Mouse (Mus musculus) layer of hippocampus, adult 6 months (tissue): ENCODE results near the gene Atxn7l2. TPM values are rescaled to one million over a fixed set of nuclear protein-coding genes. Genes with fewer than 3 reads are reported as not detected.

ENCODE experiments used
- long read RNA-seq, 2 experiments: library from polyadenylated mRNA; unstranded; transcript quantifications; one replicate each; pipeline ENCODE4 v2.0.0; 2019 to 2020
- polyA plus RNA-seq: library from polyadenylated mRNA; unstranded; fragments of <200 nt; fragmentation: Nextera tagmentation; gene quantifications from 2 replicates; pipeline ENCODE4 v1.2.3, GENCODE M21; 2021

Atxn7l2 gene
- 3.5 and 4.9 TPM in 2 replicates for polyA plus RNA-seq
- long read RNA-seq, experiment 1, transcript Atxn7l2-203 (11 exons, 2,387 nt) = major isoform, 8 of 13 reads
- long read RNA-seq, experiment 1, partial matches to known transcripts = 1 of 13 reads
- long read RNA-seq, experiment 1, other reads (novel, unspliced or antisense) = 2 of 13 reads
- long read RNA-seq, experiment 2, transcript Atxn7l2-202 (11 exons, 2,321 nt) = minor isoform, 6 of 62 reads
- long read RNA-seq, experiment 2, transcript Atxn7l2-203 (11 exons, 2,387 nt) = major isoform, 38 of 62 reads
- long read RNA-seq, experiment 2, partial matches to known transcripts = 2 of 62 reads
- long read RNA-seq, experiment 2, other reads (novel, unspliced or antisense) = 14 of 62 reads

GRCm38 (mm10) chr3:108210771-108211139, at the start of gene Atxn7l2:
Gene Atxn7l2 (minus strand): TSS chr3:108210934.

GRCm38 (mm10) chr3:108256719-108257637, 46.2 kb upstream of the Atxn7l2 start, which contains the start of gene Psma5:
Gene Psma5 (plus strand): TSS chr3:108256926.

GRCm38 (mm10) chr3:108226558-108227350, 16.0 kb upstream of the Atxn7l2 start, which contains the start of gene Sypl2:
Gene Sypl2 (minus strand): TSS chr3:108226648.

GRCm38 (mm10) chr3:108200329-108201323, 10.1 kb downstream of the Atxn7l2 start, which contains the start of gene Cyb561d1:
Gene Cyb561d1 (minus strand): TSS chr3:108201212.

GRCm38 (mm10) chr3:108186098-108187047, 24.4 kb downstream of the Atxn7l2 start, which contains the start of gene Amigo1:
Gene Amigo1 (plus strand): TSS chr3:108186335.

GRCm38 (mm10) chr3:108154656-108155055, 56.1 kb downstream of the Atxn7l2 start, which contains the start of gene Gpr61:
Gene Gpr61 (minus strand): TSS chr3:108154882.

Other genes with a start within 250 kb of the Atxn7l2 start
- not detected in 2 replicates for gene Gstm3, start 241.7 kb downstream of the Atxn7l2 start, polyA plus RNA-seq
- gene Gstm2, start 224.5 kb downstream of the Atxn7l2 start, polyA plus RNA-seq = 4.2 and 7.1 TPM in 2 replicates
- gene Gstm1, start 193.0 kb downstream of the Atxn7l2 start, polyA plus RNA-seq = 598 and 660 TPM in 2 replicates
- gene Gstm4, start 166.0 kb downstream of the Atxn7l2 start, polyA plus RNA-seq = 20.5 and 22.6 TPM in 2 replicates
- 25.0 and 27.7 TPM in 2 replicates for gene Ampd2, start 124.3 kb downstream of the Atxn7l2 start, polyA plus RNA-seq
- 0.13 and 0.55 TPM in 2 replicates for gene Gnat2, start 118.1 kb downstream of the Atxn7l2 start, polyA plus RNA-seq
- gene Gnai3, start 64.8 kb downstream of the Atxn7l2 start, polyA plus RNA-seq = 21.7 and 24.5 TPM in 2 replicates
- gene Gpr61, start 56.1 kb downstream of the Atxn7l2 start, polyA plus RNA-seq = 4.4 TPM in 2 replicates
- 5.2 and 5.3 TPM in 2 replicates for gene Amigo1, start 24.6 kb downstream of the Atxn7l2 start, polyA plus RNA-seq
- gene Cyb561d1, start 9.7 kb downstream of the Atxn7l2 start, polyA plus RNA-seq = 4.8 and 5.3 TPM in 2 replicates
- gene Sypl2, start 15.7 kb upstream of the Atxn7l2 start, polyA plus RNA-seq = 0.75 and 0.92 TPM in 2 replicates
- gene Psma5, start 46.0 kb upstream of the Atxn7l2 start, polyA plus RNA-seq = 219 and 230 TPM in 2 replicates
- 32.3 and 34.9 TPM in 2 replicates for gene Sort1, start 73.1 kb upstream of the Atxn7l2 start, polyA plus RNA-seq
- gene Mybphl, start 154.0 kb upstream of the Atxn7l2 start, polyA plus RNA-seq = not detected in 2 replicates
- 8.3 and 10.5 TPM in 2 replicates for gene Psrc1, start 172.9 kb upstream of the Atxn7l2 start, polyA plus RNA-seq
- gene Celsr2, start 204.6 kb upstream of the Atxn7l2 start, polyA plus RNA-seq = 32.5 and 41.7 TPM in 2 replicates
- 131 and 140 TPM in 2 replicates for gene Sars, start 234.3 kb upstream of the Atxn7l2 start, polyA plus RNA-seq